Mouse (Mus musculus) urinary bladder, adult 18-20 months (tissue): ENCODE measurements around the gene Gstz1.
"Not testable (repeated sequence)": the region's sequence is repeated elsewhere in the genome, so short reads cannot be mapped to it uniquely, and the experiment has no call there.

Experiments used
- DNase-seq, 2 experiments: peaks; one replicate each; pipeline ENCODE4 v3.0.0; 2022; ENCODE audit warnings: low spot score in 2 of 2, mixed read lengths in 2 of 2

The Gstz1 gene

GRCm38 (mm10) chr12:87158099-87158498 lies 11.1 kb downstream of the Gstz1 start:
- DNase-seq, result no peak

GRCm38 (mm10) chr12:87160310-87160709 lies 13.3 kb downstream of the Gstz1 start:
- no peak for DNase-seq

- DNase-seq, result no peak
These were observed 13.8 kb downstream of the Gstz1 start for GRCm38 (mm10) chr12:87160815-87161214.

- DNase-seq, result no peak
These were observed 28.4 kb downstream of the Gstz1 start for GRCm38 (mm10) chr12:87175194-87175946.

- no peak for DNase-seq
These were observed 30.7 kb downstream of the Gstz1 start for GRCm38 (mm10) chr12:87177631-87178030.

- no peak for DNase-seq
These were observed 46.0 kb downstream of the Gstz1 start for GRCm38 (mm10) chr12:87193008-87193407.

GRCm38 (mm10) chr12:87195069-87195468 lies 48.1 kb downstream of the Gstz1 start:
- DNase-seq, result no peak

- no peak for DNase-seq
These were observed 49.3 kb downstream of the Gstz1 start for GRCm38 (mm10) chr12:87196310-87196709.

GRCm38 (mm10) chr12:87198792-87199191 lies 51.8 kb downstream of the Gstz1 start:
- DNase-seq, result no peak

GRCm38 (mm10) chr12:87199206-87199972 lies 52.4 kb downstream of the Gstz1 start, which contains the start of gene Samd15:
Samd15 (plus strand) TSS chr12:87199723.
- DNase-seq, result peak in 1 of 2 experiments; percentile 32

- DNase-seq, result peak; percentile 62 to 69
These were observed 53.1 kb downstream of the Gstz1 start, which contains the start of gene Tmed8 for GRCm38 (mm10) chr12:87199973-87200586. Tmed8 (minus strand) TSS chr12:87200454.

- DNase-seq, result no peak
These were observed 54.7 kb downstream of the Gstz1 start for GRCm38 (mm10) chr12:87201694-87202093.

- not testable (repeated sequence) for DNase-seq
These were observed 58.8 kb downstream of the Gstz1 start for GRCm38 (mm10) chr12:87205789-87206188.

- DNase-seq, result no peak
These were observed 66.1 kb downstream of the Gstz1 start for GRCm38 (mm10) chr12:87212844-87213606.
